Mouse (Mus musculus): Measurements from ENCODE around the gene Kdm6b. TPM values are rescaled to one million over a fixed set of nuclear protein-coding genes. Genes with fewer than 3 reads are reported as not detected.

The Kdm6b gene
- polyA plus RNA-seq, 1 experiment: 10.5 TPM

GRCm38 (mm10) chr11:69364910-69365309 is 48.6 kb downstream of the Kdm6b start:
- H3K27me3 ChIP-seq (replicated peaks; ENCODE audit: control insufficient read depth, insufficient read depth, low read length): no peaks in the 10 kb centered on the region
- peaks cover 28% of the 10 kb centered on the region for H3K4me1 ChIP-seq (ENCODE audit: control insufficient read depth, insufficient read depth, low read length)
- TF ChIP-seq POLR2A (IDR thresholded peaks at IDR 0.05; ENCODE audit: low read depth, low read length) (no peak), CTCF (conservative IDR thresholded peaks at IDR 0.05; ENCODE audit: insufficient read depth, insufficient read length, low read depth, low read length) (0 out of 2 replicates have a peak, but pooled peaks have one; percentile 0)
- peak overlapping the region; percentile 91 for H3K27ac ChIP-seq (ENCODE audit: insufficient read depth, low read depth, low read length)
- no peak overlapping the region for H3K4me3 ChIP-seq (ENCODE audit: insufficient read depth, low read depth, low read length)
- peaks cover 5% of the 10 kb centered on the region; the same call in 1 of the 2 replicates for H3K36me3 ChIP-seq (ENCODE audit: control insufficient read depth, insufficient read depth, low read length)
- peak; percentile 99 for DNase-seq
- under 1% methylated on average over 6 of the region's 6 CpGs for WGBS

DNA sequence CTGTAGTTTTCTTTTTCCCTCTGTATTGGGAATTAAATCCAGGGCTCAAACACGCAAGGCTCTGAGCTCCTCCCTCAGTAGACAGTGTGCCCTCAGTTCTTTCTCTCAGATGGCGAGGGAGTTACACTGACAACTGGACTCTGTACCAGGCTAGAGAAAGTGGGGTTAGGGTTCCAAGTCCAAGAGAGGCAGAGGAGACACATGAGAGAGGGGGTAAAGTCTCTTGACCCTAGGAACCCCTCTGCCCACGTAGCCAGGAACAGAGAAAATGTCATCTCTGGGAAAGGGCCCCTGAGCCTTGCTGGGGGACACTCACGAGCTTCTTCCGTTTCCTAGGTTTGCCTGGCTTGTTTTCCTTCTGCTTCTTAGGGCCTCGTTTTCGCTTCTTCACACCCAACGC is 49.1 kb downstream of the Kdm6b start:
- H3K27ac ChIP-seq (ENCODE audit: insufficient read depth, low read depth, low read length): peak overlapping the region; percentile 76
- TF ChIP-seq CTCF (conservative IDR thresholded peaks at IDR 0.05; ENCODE audit: insufficient read depth, insufficient read length, low read depth, low read length) (0 out of 2 replicates have a peak, but pooled peaks have one; percentile 1), POLR2A (IDR thresholded peaks at IDR 0.05; ENCODE audit: low read depth, low read length) (no peak)
- peaks cover 5% of the 10 kb centered on the region; the same call in 1 of the 2 replicates for H3K36me3 ChIP-seq (ENCODE audit: control insufficient read depth, insufficient read depth, low read length)
- peak overlapping the region; percentile 25; the same call in 1 of the 2 replicates for H3K4me3 ChIP-seq (ENCODE audit: insufficient read depth, low read depth, low read length)
- H3K27me3 ChIP-seq (replicated peaks; ENCODE audit: control insufficient read depth, insufficient read depth, low read length): no peaks in the 10 kb centered on the region
- WGBS: 22% methylated on average over 8 of the region's 8 CpGs
- peaks cover 28% of the 10 kb centered on the region for H3K4me1 ChIP-seq (ENCODE audit: control insufficient read depth, insufficient read depth, low read length)
- DNase-seq: peak; percentile 90

DNA sequence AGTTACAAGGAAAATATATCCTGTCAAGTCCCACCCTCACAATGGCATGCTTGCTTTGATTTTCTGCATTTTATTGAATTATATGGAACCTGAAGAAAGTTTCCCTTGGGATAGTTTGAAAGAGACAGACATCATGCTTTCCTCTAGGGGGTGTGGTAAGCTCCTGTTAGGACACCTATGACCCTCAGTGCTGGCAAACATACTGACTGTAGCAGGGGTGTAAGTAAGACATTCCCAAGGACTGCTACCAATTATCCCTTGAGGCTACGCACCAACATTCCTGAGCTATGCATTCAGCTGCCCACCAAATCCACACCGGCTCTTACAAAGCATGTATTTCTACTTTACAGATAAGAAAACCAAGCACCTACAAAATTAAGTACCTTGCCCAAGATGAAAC is 51.0 kb downstream of the Kdm6b start:
- DNase-seq: peak; percentile 44
- TF ChIP-seq POLR2A (IDR thresholded peaks at IDR 0.05; ENCODE audit: low read depth, low read length) (no peak), CTCF (conservative IDR thresholded peaks at IDR 0.05; ENCODE audit: insufficient read depth, insufficient read length, low read depth, low read length) (no peak)
- no peak overlapping the region for H3K27ac ChIP-seq (ENCODE audit: insufficient read depth, low read depth, low read length)
- H3K4me3 ChIP-seq (ENCODE audit: insufficient read depth, low read depth, low read length): no peak overlapping the region
- H3K36me3 ChIP-seq (ENCODE audit: control insufficient read depth, insufficient read depth, low read length): peaks cover 8% of the 10 kb centered on the region
- 62% methylated on average over 2 of the region's 2 CpGs for WGBS
- H3K4me1 ChIP-seq (ENCODE audit: control insufficient read depth, insufficient read depth, low read length): peaks cover 24% of the 10 kb centered on the region
- H3K27me3 ChIP-seq (replicated peaks; ENCODE audit: control insufficient read depth, insufficient read depth, low read length): no peaks in the 10 kb centered on the region

- Histone ChIP-seq H3K4me1 (ENCODE audit: control insufficient read depth, insufficient read depth, low read length) (peaks cover 24% of the 10 kb centered on the region), H3K27ac (ENCODE audit: insufficient read depth, low read depth, low read length) (no peak overlapping the region), H3K4me3 (ENCODE audit: insufficient read depth, low read depth, low read length) (no peak overlapping the region), H3K27me3 (replicated peaks; ENCODE audit: control insufficient read depth, insufficient read depth, low read length) (no peaks in the 10 kb centered on the region), H3K36me3 (ENCODE audit: control insufficient read depth, insufficient read depth, low read length) (peaks cover 8% of the 10 kb centered on the region)
- WGBS: 56% methylated on average over 7 of the region's 7 CpGs
- no peak for DNase-seq
- TF ChIP-seq CTCF (conservative IDR thresholded peaks at IDR 0.05; ENCODE audit: insufficient read depth, insufficient read length, low read depth, low read length) (no peak), POLR2A (IDR thresholded peaks at IDR 0.05; ENCODE audit: low read depth, low read length) (no peak)
Observed at GRCm38 (mm10) chr11:69362021-69362420, 51.5 kb downstream of the Kdm6b start.

DNA sequence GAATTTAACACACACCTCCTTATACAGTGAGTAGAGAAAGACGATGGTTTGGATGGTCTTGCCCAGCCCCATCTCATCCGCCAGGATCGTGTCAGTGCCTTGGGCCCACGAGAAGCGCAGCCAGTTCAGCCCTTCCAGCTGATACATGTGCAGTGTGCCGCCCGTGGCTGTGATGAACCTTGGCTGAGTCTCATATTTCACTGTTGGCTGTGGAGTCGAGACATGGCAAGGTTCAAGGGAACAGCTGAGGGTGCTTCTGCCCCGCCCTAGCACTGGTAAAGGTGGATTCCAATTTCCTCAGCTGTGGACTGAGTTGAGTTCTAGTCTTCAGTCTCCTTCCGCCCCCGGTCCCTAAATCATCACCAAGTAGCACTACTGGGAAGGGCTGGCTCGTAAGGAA is 55.8 kb downstream of the Kdm6b start:
- H3K36me3 ChIP-seq (ENCODE audit: control insufficient read depth, insufficient read depth, low read length): peaks cover 12% of the 10 kb centered on the region
- H3K4me3 ChIP-seq (ENCODE audit: insufficient read depth, low read depth, low read length): no peak overlapping the region
- H3K27me3 ChIP-seq (replicated peaks; ENCODE audit: control insufficient read depth, insufficient read depth, low read length): no peaks in the 10 kb centered on the region
- TF ChIP-seq POLR2A (IDR thresholded peaks at IDR 0.05; ENCODE audit: low read depth, low read length) (no peak), CTCF (conservative IDR thresholded peaks at IDR 0.05; ENCODE audit: insufficient read depth, insufficient read length, low read depth, low read length) (no peak)
- WGBS: 74% methylated on average over 12 of the region's 12 CpGs
- no peak overlapping the region for H3K27ac ChIP-seq (ENCODE audit: insufficient read depth, low read depth, low read length)
- no peaks in the 10 kb centered on the region; the same call in none of the 2 replicates for H3K4me1 ChIP-seq (ENCODE audit: control insufficient read depth, insufficient read depth, low read length)
- no peak for DNase-seq

- H3K27me3 ChIP-seq (replicated peaks; ENCODE audit: control insufficient read depth, insufficient read depth, low read length): no peaks in the 10 kb centered on the region
- H3K4me1 ChIP-seq (ENCODE audit: control insufficient read depth, insufficient read depth, low read length): no peaks in the 10 kb centered on the region; the same call in 1 of the 2 replicates
- peaks cover 15% of the 10 kb centered on the region for H3K36me3 ChIP-seq (ENCODE audit: control insufficient read depth, insufficient read depth, low read length)
- TF ChIP-seq CTCF (conservative IDR thresholded peaks at IDR 0.05; ENCODE audit: insufficient read depth, insufficient read length, low read depth, low read length) (no peak), POLR2A (IDR thresholded peaks at IDR 0.05; ENCODE audit: low read depth, low read length) (no peak)
- no peak overlapping the region for H3K27ac ChIP-seq (ENCODE audit: insufficient read depth, low read depth, low read length)
- no peak for DNase-seq
- WGBS: 88% methylated on average over 5 of the region's 5 CpGs
- H3K4me3 ChIP-seq (ENCODE audit: insufficient read depth, low read depth, low read length): no peak overlapping the region
Observed at GRCm38 (mm10) chr11:69356544-69356943, 56.9 kb downstream of the Kdm6b start.

Other genes starting within 250 kb of the Kdm6b start
- 0.05 and 0.08 TPM in 2 replicates for gene Alox8, start 215.8 kb downstream of the Kdm6b start, polyA plus RNA-seq (2012; rRNA removed)
- 0.02 TPM in 1 of 2 replicates, not detected in the other for gene Gucy2e, start 176.6 kb downstream of the Kdm6b start, polyA plus RNA-seq (2012; rRNA removed)
- 4.6 and 5.7 TPM in 2 replicates for gene Cntrob, start 89.9 kb downstream of the Kdm6b start, polyA plus RNA-seq (2012; rRNA removed)
- 57.9 and 72.3 TPM in 2 replicates for gene Trappc1, start 89.7 kb downstream of the Kdm6b start, polyA plus RNA-seq (2012; rRNA removed)
- 1.2 and 1.3 TPM in 2 replicates for gene Kcnab3, start 87.4 kb downstream of the Kdm6b start, polyA plus RNA-seq (2012; rRNA removed)
- gene Rnf227, start 73.2 kb downstream of the Kdm6b start, polyA plus RNA-seq (2012; rRNA removed): 1.5 and 2.1 TPM in 2 replicates
- gene Chd3, start 44.3 kb downstream of the Kdm6b start, polyA plus RNA-seq (2012; rRNA removed): 168 and 175 TPM in 2 replicates
- 251 and 317 TPM in 2 replicates for gene Naa38, start 18.2 kb downstream of the Kdm6b start, polyA plus RNA-seq (2012; rRNA removed)
- 26.6 and 27.9 TPM in 2 replicates for gene Cyb5d1, start 18.0 kb downstream of the Kdm6b start, polyA plus RNA-seq (2012; rRNA removed)
- 25.4 and 25.8 TPM in 2 replicates for gene Tmem88, start 15.4 kb downstream of the Kdm6b start, polyA plus RNA-seq (2012; rRNA removed)
- gene Dnah2, start 135.4 kb upstream of the Kdm6b start, polyA plus RNA-seq (2012; rRNA removed): 0.50 and 0.73 TPM in 2 replicates
- gene Efnb3, start 146.5 kb upstream of the Kdm6b start, polyA plus RNA-seq (2012; rRNA removed): 0.81 and 0.84 TPM in 2 replicates
- gene Wrap53, start 166.6 kb upstream of the Kdm6b start, polyA plus RNA-seq (2012; rRNA removed): 19.8 and 20.7 TPM in 2 replicates
- 48.5 and 55.0 TPM in 2 replicates for gene Trp53, start 166.7 kb upstream of the Kdm6b start, polyA plus RNA-seq (2012; rRNA removed)
- 20.0 and 22.5 TPM in 2 replicates for gene Atp1b2, start 192.3 kb upstream of the Kdm6b start, polyA plus RNA-seq (2012; rRNA removed)
- gene Shbg, start 204.2 kb upstream of the Kdm6b start, polyA plus RNA-seq (2012; rRNA removed): 0.42 and 0.48 TPM in 2 replicates
- 16.7 and 18.8 TPM in 2 replicates for gene Sat2, start 208.3 kb upstream of the Kdm6b start, polyA plus RNA-seq (2012; rRNA removed)
- gene Fxr2, start 219.3 kb upstream of the Kdm6b start, polyA plus RNA-seq (2012; rRNA removed): 49.9 and 50.8 TPM in 2 replicates
- 0.58 and 0.70 TPM in 2 replicates for gene Sox15, start 241.6 kb upstream of the Kdm6b start, polyA plus RNA-seq (2012; rRNA removed)
- 143 and 147 TPM in 2 replicates for gene Mpdu1, start 249.0 kb upstream of the Kdm6b start, polyA plus RNA-seq (2012; rRNA removed)